Mouse (Mus musculus) limb, embryonic 12.5 days (tissue): ENCODE measurements around the gene Prl2c3. TPM values are rescaled to one million over a fixed set of nuclear protein-coding genes. Genes with fewer than 3 reads are reported as not detected.
"Not testable (repeated sequence)": the region's sequence is repeated elsewhere in the genome, so short reads cannot be mapped to it uniquely, and the experiment has no call there.

Experiments used
- ATAC-seq: fragments of 200-750 bp; cut with Nextera tagmentation; 2 replicates; pipeline ENCODE4 v1.8.0; 2017; ENCODE audit warnings: low read depth, moderate TSS enrichment; ENCODE audit not compliant: insufficient number of reproducible peaks, insufficient read depth, low FRiP score, low TSS enrichment
- H3K27ac ChIP-seq: fragments of 300-500 bp; sonication (generic); 2 replicates; pipeline ENCODE4 v1.5.1; 2016; ENCODE audit warnings: mild to moderate bottlenecking, moderate library complexity
- H3K27me3 ChIP-seq: fragments of 300-500 bp; sonication (generic); 2 replicates; pipeline ENCODE4 v1.6.1; 2016; ENCODE audit warnings: mild to moderate bottlenecking, moderate library complexity
- H3K36me3 ChIP-seq: fragments of 300-500 bp; sonication (generic); 2 replicates; pipeline ENCODE4 v1.6.1; 2016; ENCODE audit warnings: mild to moderate bottlenecking, moderate library complexity
- H3K4me1 ChIP-seq: fragments of 300-500 bp; sonication (generic); replicated peaks from 2 replicates; pipeline ENCODE4 v1.6.1; 2016
- H3K4me2 ChIP-seq: fragments of 300-500 bp; sonication (generic); 2 replicates; pipeline ENCODE4 v1.6.1; 2016; ENCODE audit warnings: mild to moderate bottlenecking, moderate library complexity
- H3K4me3 ChIP-seq: fragments of 300-500 bp; sonication (generic); replicated peaks from 2 replicates; pipeline ENCODE4 v1.5.1; 2016; ENCODE audit warnings: mild to moderate bottlenecking
- H3K9ac ChIP-seq: fragments of 300-500 bp; sonication (generic); replicated peaks from 2 replicates; pipeline ENCODE4 v1.6.1; 2016; ENCODE audit warnings: mild to moderate bottlenecking, moderate library complexity
- H3K9me3 ChIP-seq: fragments of 300-500 bp; sonication (generic); 2 replicates; pipeline ENCODE4 v1.6.1; 2016; ENCODE audit warnings: mild to moderate bottlenecking, moderate library complexity
- WGBS: fragments of 180-500 bp; shearing (Covaris S2); methylation state at CpG from one replicate; pipeline ENCODE4 v1.1.7; 2016; 5-methylcytosine and 5-hydroxymethylcytosine counted together
- polyA plus RNA-seq: library from polyadenylated mRNA; unstranded; fragments of >200 nt; fragmentation: Nextera tagmentation; extraction: Ambion mirVana; gene quantifications from 2 replicates; pipeline ENCODE4 v1.2.1, GENCODE M21; 2016

Gene Prl2c3
- polyA plus RNA-seq: not detected in 2 replicates

- H3K4me3 ChIP-seq, H3K27ac ChIP-seq, H3K4me1 ChIP-seq, H3K36me3 ChIP-seq, H3K9ac ChIP-seq, ATAC-seq, H3K4me2 ChIP-seq, H3K27me3 ChIP-seq: not testable (repeated sequence)
- peaks cover 22% of the 10 kb centered on the region; the same call in 1 of the 2 replicates for H3K9me3 ChIP-seq
- 72% methylated on average over 3 of the region's 3 CpGs for WGBS
Observed at GRCm38 (mm10) chr13:12799979-12800378, at the start of gene Prl2c3. Gene Prl2c3, minus strand, starts transcription at chr13:12800079.

GRCm38 (mm10) chr13:12848254-12848653 is 48.4 kb upstream of the Prl2c3 start:
- peak; percentile 67; the same call in 1 of the 2 replicates for ATAC-seq

GRCm38 (mm10) chr13:12844701-12845100 is 44.8 kb upstream of the Prl2c3 start:
- 90% methylated on average over 1 of the region's 1 CpGs for WGBS
- H3K9me3 ChIP-seq: peaks cover 54% of the 10 kb centered on the region
- H3K9ac ChIP-seq, H3K27ac ChIP-seq, H3K4me3 ChIP-seq, H3K27me3 ChIP-seq, H3K4me1 ChIP-seq, ATAC-seq, H3K36me3 ChIP-seq, H3K4me2 ChIP-seq: not testable (repeated sequence)

More at GRCm38 (mm10) chr13:12848254-12848653, 48.4 kb upstream of the Prl2c3 start:
- H3K9ac ChIP-seq, H3K36me3 ChIP-seq, H3K27ac ChIP-seq, H3K4me3 ChIP-seq, H3K27me3 ChIP-seq, H3K4me2 ChIP-seq, H3K4me1 ChIP-seq: not testable (repeated sequence)
- WGBS: 79% methylated on average over 4 of the region's 4 CpGs
- H3K9me3 ChIP-seq: peaks cover 48% of the 10 kb centered on the region

GRCm38 (mm10) chr13:12837546-12837945 is 37.7 kb upstream of the Prl2c3 start:
- 66% methylated on average over 2 of the region's 2 CpGs for WGBS
- not testable (repeated sequence) for H3K36me3 ChIP-seq, H3K27me3 ChIP-seq, ATAC-seq, H3K4me1 ChIP-seq, H3K4me3 ChIP-seq, H3K27ac ChIP-seq, H3K9ac ChIP-seq, H3K4me2 ChIP-seq
- peaks cover 53% of the 10 kb centered on the region for H3K9me3 ChIP-seq

GRCm38 (mm10) chr13:12831769-12832168 is 31.9 kb upstream of the Prl2c3 start:
- Histone ChIP-seq H3K4me3 (no peak overlapping the region), H3K4me1 (no peaks in the 10 kb centered on the region), H3K36me3 (no peaks in the 10 kb centered on the region), H3K9me3 (peaks cover 63% of the 10 kb centered on the region), H3K9ac (no peak overlapping the region), H3K4me2 (no peak overlapping the region), H3K27ac (no peak overlapping the region), H3K27me3 (no peaks in the 10 kb centered on the region)
- ATAC-seq: no peak
- 79% methylated on average over 2 of the region's 2 CpGs for WGBS

- Histone ChIP-seq H3K4me1 (no peaks in the 10 kb centered on the region), H3K36me3 (no peaks in the 10 kb centered on the region), H3K4me3 (no peak overlapping the region), H3K9me3 (peaks cover 58% of the 10 kb centered on the region), H3K4me2 (no peak overlapping the region), H3K27ac (no peak overlapping the region), H3K27me3 (no peaks in the 10 kb centered on the region), H3K9ac (no peak overlapping the region)
- WGBS: 86% methylated on average over 5 of the region's 5 CpGs
- ATAC-seq: no peak
Observed at GRCm38 (mm10) chr13:12829031-12829430, 29.2 kb upstream of the Prl2c3 start.

GRCm38 (mm10) chr13:12824500-12825176 is 24.8 kb upstream of the Prl2c3 start:
- peaks cover 34% of the 10 kb centered on the region for H3K9me3 ChIP-seq
- H3K4me3 ChIP-seq, H3K36me3 ChIP-seq, H3K27me3 ChIP-seq, H3K4me2 ChIP-seq, H3K4me1 ChIP-seq, H3K27ac ChIP-seq, H3K9ac ChIP-seq: not testable (repeated sequence)
- 74% methylated on average over 4 of the region's 4 CpGs for WGBS
- ATAC-seq: peak; percentile 37; the same call in 1 of the 2 replicates

GRCm38 (mm10) chr13:12813734-12814424 is 14.0 kb upstream of the Prl2c3 start:
- H3K27ac ChIP-seq, H3K36me3 ChIP-seq, H3K4me3 ChIP-seq, H3K27me3 ChIP-seq, H3K4me2 ChIP-seq, H3K4me1 ChIP-seq, H3K9ac ChIP-seq, ATAC-seq: not testable (repeated sequence)
- peaks cover 39% of the 10 kb centered on the region for H3K9me3 ChIP-seq
- WGBS: 84% methylated on average over 5 of the region's 5 CpGs

- Histone ChIP-seq H3K9me3 (peaks cover 35% of the 10 kb centered on the region), H3K27me3 (no peaks in the 10 kb centered on the region), H3K4me2 (no peak overlapping the region), H3K4me3 (no peak overlapping the region), H3K36me3 (no peaks in the 10 kb centered on the region), H3K27ac (no peak overlapping the region), H3K9ac (no peak overlapping the region), H3K4me1 (no peaks in the 10 kb centered on the region)
- no peak for ATAC-seq
- 58% methylated on average over 2 of the region's 2 CpGs for WGBS
Observed at GRCm38 (mm10) chr13:12809591-12809990, 9.7 kb upstream of the Prl2c3 start.

- not testable (repeated sequence) for H3K4me2 ChIP-seq, H3K4me1 ChIP-seq, H3K9ac ChIP-seq, ATAC-seq, H3K27ac ChIP-seq, H3K36me3 ChIP-seq, H3K4me3 ChIP-seq, H3K27me3 ChIP-seq
- 70% methylated on average over 3 of the region's 3 CpGs for WGBS
- H3K9me3 ChIP-seq: peaks cover 32% of the 10 kb centered on the region
Observed at GRCm38 (mm10) chr13:12808793-12809512, 9.1 kb upstream of the Prl2c3 start.

- ATAC-seq, H3K27me3 ChIP-seq, H3K4me3 ChIP-seq, H3K9ac ChIP-seq, H3K36me3 ChIP-seq, H3K27ac ChIP-seq, H3K4me1 ChIP-seq, H3K4me2 ChIP-seq: not testable (repeated sequence)
- 71% methylated on average over 4 of the region's 4 CpGs for WGBS
- H3K9me3 ChIP-seq: peaks cover 29% of the 10 kb centered on the region
Observed at GRCm38 (mm10) chr13:12806496-12806895, 6.6 kb upstream of the Prl2c3 start.
